Mouse (Mus musculus): Measurements from ENCODE around the gene Capn1. TPM values are rescaled to one million over a fixed set of nuclear protein-coding genes. Genes with fewer than 3 reads are reported as not detected.

The Capn1 gene
- polyA plus RNA-seq, 1 experiment from 2014 or later, result 21.2 TPM

DNA sequence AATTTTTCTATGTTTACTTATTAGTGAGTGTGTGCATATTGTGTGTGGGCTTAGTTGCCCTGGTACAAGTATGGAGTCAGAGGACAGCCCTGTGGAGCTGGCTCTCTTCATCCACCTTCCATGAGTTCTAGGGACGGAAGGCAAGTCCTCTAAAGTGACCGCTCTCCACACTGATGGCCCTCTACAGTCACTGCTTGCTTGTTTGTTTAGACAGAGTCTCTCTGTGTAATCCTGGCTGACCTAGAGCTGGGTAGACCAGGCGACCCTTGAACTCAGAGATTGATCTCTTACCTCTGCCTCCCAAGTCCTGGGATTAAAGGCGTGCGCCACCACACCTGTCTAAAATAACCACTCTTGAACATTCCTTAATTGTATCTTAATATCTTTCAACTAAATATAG is 58.3 kb downstream of the Capn1 start:
- WGBS, result 84% methylated on average over 5 of the region's 5 CpGs
- Histone ChIP-seq H3K4me2 (replicated peaks; ENCODE audit: low read depth) (no peak overlapping the region), H3K9me3 (ENCODE audit: control insufficient read depth, low read length) (no peaks in the 10 kb centered on the region), H3K9ac (ENCODE audit: low read length) (no peak overlapping the region), H3K27ac (replicated peaks) (no peak overlapping the region), H3K27me3 (ENCODE audit: control insufficient read depth, insufficient read depth, low read length) (no peaks in the 10 kb centered on the region), H3K4me1 (replicated peaks; ENCODE audit: control insufficient read depth, insufficient read depth) (no peaks in the 10 kb centered on the region), H3K36me3 (ENCODE audit: control insufficient read depth, insufficient read depth, low read length) (peaks cover 4% of the 10 kb centered on the region), H3K4me3 (ENCODE audit: low read depth, low read length) (no peak overlapping the region)
- no peak for DNase-seq (ENCODE audit: low spot score)
- TF ChIP-seq EP300 (optimal IDR thresholded peaks at IDR 0.05), result no peak
- TF ChIP-seq CTCF (IDR thresholded peaks at IDR 0.05; ENCODE audit: low read depth), result no peak
- ATAC-seq (ENCODE audit: low FRiP score, low TSS enrichment), result no peak

DNA sequence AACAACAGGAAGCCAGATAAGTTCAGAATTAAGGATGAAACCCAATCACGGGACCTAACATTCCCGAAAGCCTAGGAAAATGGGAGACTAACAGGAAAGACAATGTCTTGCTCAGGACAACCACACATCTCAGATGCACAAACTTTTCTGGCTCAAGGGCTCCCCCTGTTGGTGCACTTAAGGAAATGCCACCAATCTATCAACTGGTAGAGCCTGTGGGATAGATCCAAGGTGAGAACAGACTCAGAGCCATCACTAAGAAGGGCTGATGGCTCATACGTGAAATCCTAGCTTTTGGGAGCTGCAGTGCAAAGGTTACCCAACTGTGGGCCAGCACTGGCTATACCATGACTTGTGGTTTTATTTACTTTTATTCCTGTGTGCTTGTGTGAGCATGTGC is 59.0 kb downstream of the Capn1 start:
- Histone ChIP-seq H3K27me3 (ENCODE audit: control insufficient read depth, insufficient read depth, low read length) (no peaks in the 10 kb centered on the region), H3K9ac (ENCODE audit: low read length) (no peak overlapping the region), H3K4me2 (replicated peaks; ENCODE audit: low read depth) (no peak overlapping the region), H3K36me3 (ENCODE audit: control insufficient read depth, insufficient read depth, low read length) (peaks cover 4% of the 10 kb centered on the region), H3K4me1 (replicated peaks; ENCODE audit: control insufficient read depth, insufficient read depth) (no peaks in the 10 kb centered on the region), H3K9me3 (ENCODE audit: control insufficient read depth, low read length) (no peaks in the 10 kb centered on the region), H3K4me3 (ENCODE audit: low read depth, low read length) (no peak overlapping the region), H3K27ac (replicated peaks) (no peak overlapping the region)
- TF ChIP-seq CTCF (IDR thresholded peaks at IDR 0.05; ENCODE audit: low read depth) (peak; percentile 96), EP300 (optimal IDR thresholded peaks at IDR 0.05) (no peak)
- peak; percentile 89 for DNase-seq (ENCODE audit: low spot score)
- WGBS, result 12% methylated on average over 3 of the region's 3 CpGs
- ATAC-seq (ENCODE audit: low FRiP score, low TSS enrichment), result peak; percentile 56

DNA sequence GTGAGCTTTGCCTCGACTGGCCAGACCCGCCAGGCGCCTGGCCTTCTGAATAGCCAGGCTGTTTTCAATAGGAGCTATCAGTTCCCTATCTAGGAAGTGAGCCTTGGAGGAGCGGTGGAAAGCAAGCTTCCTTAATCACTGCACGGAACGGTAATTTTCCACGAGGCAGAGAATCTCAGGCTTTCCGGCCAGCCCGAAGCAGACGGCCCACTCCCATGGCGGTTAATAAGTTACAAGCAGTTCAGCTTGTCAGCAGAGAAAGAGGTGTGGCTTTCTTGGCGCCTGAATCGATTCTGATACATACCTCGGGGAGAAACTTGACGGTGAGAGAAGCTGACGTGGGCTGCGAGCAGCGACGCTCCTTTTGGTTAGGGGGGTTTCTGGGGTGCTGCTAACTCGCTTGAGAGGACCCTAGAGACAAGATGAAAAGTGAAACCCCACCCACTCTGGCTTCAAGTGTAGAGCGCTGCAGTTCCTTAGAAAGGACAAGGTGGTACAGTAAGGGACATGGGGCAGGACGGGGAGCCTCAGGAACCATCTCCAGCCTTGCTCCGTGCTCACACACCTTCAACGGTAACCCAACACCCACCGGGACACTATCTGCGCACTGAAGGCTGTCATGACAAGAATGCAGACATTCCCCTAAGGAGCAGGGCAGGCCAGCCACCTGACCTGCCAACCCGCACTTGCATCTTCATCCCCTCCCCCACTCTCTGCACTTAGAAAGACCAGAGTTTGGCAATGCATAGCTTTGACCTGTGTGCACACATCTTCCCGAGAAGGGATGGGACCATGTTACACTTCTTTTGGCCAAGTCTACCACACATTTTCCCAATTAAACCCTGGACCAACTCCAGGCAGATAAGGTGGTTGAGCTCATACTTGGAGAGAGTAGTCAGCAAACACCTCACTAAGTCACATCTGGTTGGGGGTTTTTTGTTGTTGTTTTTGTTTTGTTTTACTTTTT is 59.7 kb downstream of the Capn1 start:
- H3K9me3 ChIP-seq (ENCODE audit: control insufficient read depth, low read length), result no peaks in the 10 kb centered on the region
- WGBS, result 55% methylated on average over 28 of the region's 28 CpGs
- H3K4me2 ChIP-seq (replicated peaks; ENCODE audit: low read depth), result peak overlapping the region; percentile 37
- no peak for TF ChIP-seq CTCF (IDR thresholded peaks at IDR 0.05; ENCODE audit: low read depth)
- no peak for TF ChIP-seq EP300 (optimal IDR thresholded peaks at IDR 0.05)
- H3K4me3 ChIP-seq (ENCODE audit: low read depth, low read length), result no peak overlapping the region
- H3K4me1 ChIP-seq (replicated peaks; ENCODE audit: control insufficient read depth, insufficient read depth), result no peaks in the 10 kb centered on the region
- 0 out of 2 replicates have a peak overlapping the region, but pooled peaks have one; percentile 35 for H3K9ac ChIP-seq (ENCODE audit: low read length)
- peak; percentile 83 for DNase-seq (ENCODE audit: low spot score)
- H3K27ac ChIP-seq (replicated peaks), result peak overlapping the region; percentile 79
- no peaks in the 10 kb centered on the region for H3K27me3 ChIP-seq (ENCODE audit: control insufficient read depth, insufficient read depth, low read length)
- H3K36me3 ChIP-seq (ENCODE audit: control insufficient read depth, insufficient read depth, low read length), result peaks cover 4% of the 10 kb centered on the region
- ATAC-seq (ENCODE audit: low FRiP score, low TSS enrichment), result peak; percentile 63; the same call in 1 of the 2 replicates

DNA sequence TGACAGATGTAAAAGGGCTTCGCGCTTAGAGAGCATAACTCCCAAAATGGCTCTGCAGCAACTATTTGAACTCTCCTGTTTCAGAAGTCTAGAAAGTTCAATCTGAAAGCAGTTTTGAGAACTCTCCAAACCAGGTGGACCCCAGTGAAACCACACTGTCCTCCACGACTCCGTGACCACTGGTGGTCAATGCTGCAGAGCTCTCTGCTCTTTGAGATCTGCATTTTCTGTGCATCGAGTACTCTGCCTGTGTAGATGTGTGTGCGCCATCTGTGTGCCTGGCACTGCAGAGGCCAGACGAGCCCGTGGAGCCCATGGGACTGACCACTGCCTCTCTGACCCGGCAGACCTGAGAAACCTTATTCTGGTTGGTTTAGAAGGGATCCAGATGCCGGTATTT is 60.8 kb downstream of the Capn1 start:
- ATAC-seq (ENCODE audit: low FRiP score, low TSS enrichment), result no peak
- Histone ChIP-seq H3K4me1 (replicated peaks; ENCODE audit: control insufficient read depth, insufficient read depth) (no peaks in the 10 kb centered on the region), H3K9ac (ENCODE audit: low read length) (no peak overlapping the region), H3K4me2 (replicated peaks; ENCODE audit: low read depth) (no peak overlapping the region), H3K27ac (replicated peaks) (peak overlapping the region; percentile 86), H3K9me3 (ENCODE audit: control insufficient read depth, low read length) (no peaks in the 10 kb centered on the region), H3K4me3 (ENCODE audit: low read depth, low read length) (no peak overlapping the region), H3K27me3 (ENCODE audit: control insufficient read depth, insufficient read depth, low read length) (no peaks in the 10 kb centered on the region), H3K36me3 (ENCODE audit: control insufficient read depth, insufficient read depth, low read length) (peaks cover 4% of the 10 kb centered on the region)
- WGBS, result 87% methylated on average over 10 of the region's 10 CpGs
- no peak for DNase-seq (ENCODE audit: low spot score)
- TF ChIP-seq CTCF (IDR thresholded peaks at IDR 0.05; ENCODE audit: low read depth) (no peak), EP300 (optimal IDR thresholded peaks at IDR 0.05) (no peak)

DNA sequence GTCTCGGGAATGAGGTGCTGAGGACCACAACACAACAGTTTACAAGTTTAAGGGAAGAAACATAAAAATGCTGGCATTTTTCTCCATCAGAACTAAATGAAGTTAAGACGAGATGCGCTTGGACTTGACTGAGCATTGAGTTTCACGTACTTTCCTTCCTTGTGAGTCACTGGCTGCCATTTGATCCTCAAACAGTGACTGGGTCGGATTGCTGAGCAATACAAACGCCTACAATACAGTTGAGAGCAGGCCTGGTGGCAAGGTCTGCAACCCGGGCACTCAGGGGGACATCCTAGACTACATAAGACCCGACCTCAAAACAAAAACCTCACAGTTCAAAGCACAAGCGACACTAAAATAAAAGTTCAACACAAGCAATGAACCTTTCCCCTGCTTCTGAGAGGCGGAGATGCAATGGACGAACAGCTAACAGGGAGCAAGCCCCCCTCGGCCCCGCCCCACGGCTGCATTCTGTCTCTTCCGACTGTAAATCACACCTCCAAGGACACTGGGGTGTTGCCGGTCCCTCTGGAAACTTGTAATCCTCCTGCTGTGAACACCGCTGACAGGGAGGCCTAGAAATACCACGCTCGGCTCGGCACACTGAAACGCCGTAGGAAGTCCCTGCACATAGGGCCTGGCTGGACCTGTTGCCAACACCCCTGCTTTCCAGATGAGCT is 61.5 kb downstream of the Capn1 start:
- H3K9ac ChIP-seq (ENCODE audit: low read length), result no peak overlapping the region
- ATAC-seq (ENCODE audit: low FRiP score, low TSS enrichment) (no peak), DNase-seq (ENCODE audit: low spot score) (no peak)
- no peak overlapping the region for H3K4me3 ChIP-seq (ENCODE audit: low read depth, low read length)
- H3K27ac ChIP-seq (replicated peaks), result peak overlapping the region; percentile 86
- TF ChIP-seq EP300 (optimal IDR thresholded peaks at IDR 0.05) (no peak), CTCF (IDR thresholded peaks at IDR 0.05; ENCODE audit: low read depth) (no peak)
- no peaks in the 10 kb centered on the region for H3K27me3 ChIP-seq (ENCODE audit: control insufficient read depth, insufficient read depth, low read length)
- H3K9me3 ChIP-seq (ENCODE audit: control insufficient read depth, low read length), result no peaks in the 10 kb centered on the region
- H3K4me1 ChIP-seq (replicated peaks; ENCODE audit: control insufficient read depth, insufficient read depth), result no peaks in the 10 kb centered on the region
- WGBS, result 73% methylated on average over 22 of the region's 22 CpGs
- H3K36me3 ChIP-seq (ENCODE audit: control insufficient read depth, insufficient read depth, low read length), result peaks cover 4% of the 10 kb centered on the region
- H3K4me2 ChIP-seq (replicated peaks; ENCODE audit: low read depth), result no peak overlapping the region

Data from stomach, postnatal 0 days (tissue).